Mouse (Mus musculus): ENCODE data around the gene Inpp5d. TPM values are rescaled to one million over a fixed set of nuclear protein-coding genes. Genes with fewer than 3 reads are reported as not detected.
A peak's percentile ranks its signal among the peaks of the same experiment; 100 is the strongest.
"Not testable (repeated sequence)": the region's sequence is repeated elsewhere in the genome, so short reads cannot be mapped to it uniquely, and the experiment has no call there.

Gene Inpp5d
- polyA plus RNA-seq, 1 experiment from 2014 or later: 176 TPM

- Histone ChIP-seq H3K27ac (no peak overlapping the region), H3K36me3 (ENCODE audit: inconsistent target) (no peaks in the 10 kb centered on the region), H3K79me2 (ENCODE audit: inconsistent target) (peaks cover 91% of the 10 kb centered on the region), H3K4me3 (ENCODE audit: inconsistent target) (no peak overlapping the region)
- 81% methylated on average over 5 of the region's 5 CpGs for WGBS (ENCODE audit: missing documents)
These were observed 35.0 kb downstream of the Inpp5d start for GRCm38 (mm10) chr1:87655101-87655500.

- no peak overlapping the region for H3K4me3 ChIP-seq (ENCODE audit: inconsistent target)
- peaks cover 21% of the 10 kb centered on the region; the same call in 1 of the 2 replicates for H3K36me3 ChIP-seq (ENCODE audit: inconsistent target)
- peak overlapping the region; percentile 93 for H3K27ac ChIP-seq
- WGBS (ENCODE audit: missing documents): 7% methylated on average over 3 of the region's 3 CpGs
- H3K79me2 ChIP-seq (ENCODE audit: inconsistent target): peaks cover 92% of the 10 kb centered on the region
These were observed 38.0 kb downstream of the Inpp5d start for GRCm38 (mm10) chr1:87658063-87658462.

- Histone ChIP-seq H3K27ac (peak overlapping the region; percentile 93), H3K36me3 (ENCODE audit: inconsistent target) (peaks cover 26% of the 10 kb centered on the region; the same call in 1 of the 2 replicates), H3K79me2 (ENCODE audit: inconsistent target) (peaks cover 94% of the 10 kb centered on the region), H3K4me3 (ENCODE audit: inconsistent target) (no peak overlapping the region)
- 27% methylated on average over 2 of the region's 2 CpGs for WGBS (ENCODE audit: missing documents)
These were observed 38.4 kb downstream of the Inpp5d start for GRCm38 (mm10) chr1:87658485-87658884.

- H3K36me3 ChIP-seq (ENCODE audit: inconsistent target): peaks cover 28% of the 10 kb centered on the region; the same call in 1 of the 2 replicates
- WGBS (ENCODE audit: missing documents): 8% methylated on average over 8 of the region's 8 CpGs
- peaks cover 94% of the 10 kb centered on the region for H3K79me2 ChIP-seq (ENCODE audit: inconsistent target)
- H3K4me3 ChIP-seq (ENCODE audit: inconsistent target): no peak overlapping the region
- peak overlapping the region; percentile 93 for H3K27ac ChIP-seq
These were observed 39.0 kb downstream of the Inpp5d start for GRCm38 (mm10) chr1:87658937-87659617.

GRCm38 (mm10) chr1:87659618-87659960, 39.5 kb downstream of the Inpp5d start:
- WGBS (ENCODE audit: missing documents): 28% methylated on average over 3 of the region's 4 CpGs

GRCm38 (mm10) chr1:87660740-87661139, 40.6 kb downstream of the Inpp5d start:
- H3K4me3 ChIP-seq (ENCODE audit: inconsistent target): no peak overlapping the region
- H3K36me3 ChIP-seq (ENCODE audit: inconsistent target): peaks cover 36% of the 10 kb centered on the region
- WGBS (ENCODE audit: missing documents): 92% methylated on average over 1 of the region's 1 CpGs
- H3K27ac ChIP-seq: no peak overlapping the region
- peaks cover 94% of the 10 kb centered on the region for H3K79me2 ChIP-seq (ENCODE audit: inconsistent target)

More at GRCm38 (mm10) chr1:87659618-87659960, 39.5 kb downstream of the Inpp5d start:
- Histone ChIP-seq H3K27ac (peak overlapping the region; percentile 93), H3K4me3 (ENCODE audit: inconsistent target) (no peak overlapping the region), H3K79me2 (ENCODE audit: inconsistent target) (peaks cover 94% of the 10 kb centered on the region), H3K36me3 (ENCODE audit: inconsistent target) (peaks cover 28% of the 10 kb centered on the region; the same call in 1 of the 2 replicates)

GRCm38 (mm10) chr1:87663992-87664391, 43.9 kb downstream of the Inpp5d start:
- H3K36me3 ChIP-seq (ENCODE audit: inconsistent target): peaks cover 69% of the 10 kb centered on the region
- 100% methylated on average over 2 of the region's 2 CpGs for WGBS (ENCODE audit: missing documents)
- H3K79me2 ChIP-seq (ENCODE audit: inconsistent target): peaks cover 98% of the 10 kb centered on the region
- no peak overlapping the region for H3K4me3 ChIP-seq (ENCODE audit: inconsistent target)
- H3K27ac ChIP-seq: no peak overlapping the region

GRCm38 (mm10) chr1:87667006-87667405, 46.9 kb downstream of the Inpp5d start:
- H3K27ac ChIP-seq: no peak overlapping the region
- H3K4me3 ChIP-seq (ENCODE audit: inconsistent target): no peak overlapping the region
- peaks cover 97% of the 10 kb centered on the region for H3K79me2 ChIP-seq (ENCODE audit: inconsistent target)
- 100% methylated on average over 1 of the region's 1 CpGs for WGBS (ENCODE audit: missing documents)
- peaks cover 85% of the 10 kb centered on the region for H3K36me3 ChIP-seq (ENCODE audit: inconsistent target)

- peaks cover 92% of the 10 kb centered on the region for H3K79me2 ChIP-seq (ENCODE audit: inconsistent target)
- peaks cover 81% of the 10 kb centered on the region for H3K36me3 ChIP-seq (ENCODE audit: inconsistent target)
- H3K4me3 ChIP-seq (ENCODE audit: inconsistent target): no peak overlapping the region
- 94% methylated on average over 7 of the region's 7 CpGs for WGBS (ENCODE audit: missing documents)
- no peak overlapping the region for H3K27ac ChIP-seq
These were observed 48.2 kb downstream of the Inpp5d start for GRCm38 (mm10) chr1:87668300-87668699.

- peaks cover 77% of the 10 kb centered on the region for H3K36me3 ChIP-seq (ENCODE audit: inconsistent target)
- 94% methylated on average over 4 of the region's 4 CpGs for WGBS (ENCODE audit: missing documents)
- H3K27ac ChIP-seq: no peak overlapping the region
- no peak overlapping the region for H3K4me3 ChIP-seq (ENCODE audit: inconsistent target)
- H3K79me2 ChIP-seq (ENCODE audit: inconsistent target): peaks cover 69% of the 10 kb centered on the region
These were observed 51.4 kb downstream of the Inpp5d start for GRCm38 (mm10) chr1:87671483-87671882.

GRCm38 (mm10) chr1:87673822-87674604, 53.9 kb downstream of the Inpp5d start:
- no peak overlapping the region for H3K4me3 ChIP-seq (ENCODE audit: inconsistent target)
- peaks cover 77% of the 10 kb centered on the region for H3K36me3 ChIP-seq (ENCODE audit: inconsistent target)
- 83% methylated on average over 9 of the region's 9 CpGs for WGBS (ENCODE audit: missing documents)

GRCm38 (mm10) chr1:87676006-87676405, 55.9 kb downstream of the Inpp5d start:
- Histone ChIP-seq H3K4me3 (ENCODE audit: inconsistent target) (no peak overlapping the region), H3K36me3 (ENCODE audit: inconsistent target) (peaks cover 79% of the 10 kb centered on the region), H3K79me2 (ENCODE audit: inconsistent target) (peaks cover 27% of the 10 kb centered on the region; the same call in 1 of the 2 replicates), H3K27ac (no peak overlapping the region)
- 93% methylated on average over 6 of the region's 6 CpGs for WGBS (ENCODE audit: missing documents)

More at GRCm38 (mm10) chr1:87673822-87674604, 53.9 kb downstream of the Inpp5d start:
- no peak overlapping the region for H3K27ac ChIP-seq
- H3K79me2 ChIP-seq (ENCODE audit: inconsistent target): peaks cover 43% of the 10 kb centered on the region; the same call in 1 of the 2 replicates

- H3K36me3 ChIP-seq (ENCODE audit: inconsistent target): peaks cover 87% of the 10 kb centered on the region
- 100% methylated on average over 5 of the region's 5 CpGs for WGBS (ENCODE audit: missing documents)
- no peak overlapping the region for H3K27ac ChIP-seq
- peaks cover 2% of the 10 kb centered on the region; the same call in 1 of the 2 replicates for H3K79me2 ChIP-seq (ENCODE audit: inconsistent target)
- no peak overlapping the region for H3K4me3 ChIP-seq (ENCODE audit: inconsistent target)
These were observed 59.0 kb downstream of the Inpp5d start for GRCm38 (mm10) chr1:87679089-87679488.

GRCm38 (mm10) chr1:87680950-87681349, 60.8 kb downstream of the Inpp5d start:
- H3K27ac ChIP-seq: no peak overlapping the region
- 100% methylated on average over 3 of the region's 4 CpGs for WGBS (ENCODE audit: missing documents)
- H3K36me3 ChIP-seq (ENCODE audit: inconsistent target): peaks cover 100% of the 10 kb centered on the region
- H3K4me3 ChIP-seq (ENCODE audit: inconsistent target): no peak overlapping the region
- H3K79me2 ChIP-seq (ENCODE audit: inconsistent target): no peaks in the 10 kb centered on the region; the same call in 1 of the 2 replicates

GRCm38 (mm10) chr1:87682473-87682872, 62.4 kb downstream of the Inpp5d start:
- 100% methylated on average over 2 of the region's 7 CpGs for WGBS (ENCODE audit: missing documents)
- H3K36me3 ChIP-seq (ENCODE audit: inconsistent target): peaks cover 100% of the 10 kb centered on the region
- not testable (repeated sequence) for H3K27ac ChIP-seq; H3K79me2 ChIP-seq (ENCODE audit: inconsistent target); H3K4me3 ChIP-seq (ENCODE audit: inconsistent target)

All from macrophage (primary cell).